Mouse (Mus musculus) kidney, embryonic 14.5 days (tissue): ENCODE results near the gene Ext2. TPM values are rescaled to one million over a fixed set of nuclear protein-coding genes. Genes with fewer than 3 reads are reported as not detected.

Source experiments
- ATAC-seq: fragments of 200-750 bp; cut with Nextera tagmentation; 2 replicates; pipeline ENCODE4 v1.8.0; 2017; ENCODE audit warnings: moderate number of reproducible peaks, mild to moderate bottlenecking, moderate TSS enrichment, moderate library complexity; ENCODE audit not compliant: low FRiP score, low TSS enrichment
- H3K27ac ChIP-seq: fragments of 300-500 bp; sonication (generic); 2 replicates; pipeline ENCODE4 v1.5.1; 2014; ENCODE audit warnings: low read depth, mild to moderate bottlenecking, low read length, moderate library complexity, mixed read lengths
- H3K27me3 ChIP-seq: fragments of 300-500 bp; sonication (generic); 2 replicates; pipeline ENCODE4 v1.6.1; 2014; ENCODE audit warnings: mild to moderate bottlenecking, low read length; ENCODE audit not compliant: control insufficient read depth, insufficient read depth
- H3K36me3 ChIP-seq: fragments of 300-500 bp; sonication (generic); 2 replicates; pipeline ENCODE4 v1.6.1; 2014; ENCODE audit warnings: low read length, mixed read lengths; ENCODE audit not compliant: control insufficient read depth, insufficient read depth
- H3K4me1 ChIP-seq: fragments of 300-500 bp; sonication (generic); 2 replicates; pipeline ENCODE4 v1.6.1; 2014; ENCODE audit warnings: low read length, mixed read lengths; ENCODE audit not compliant: control insufficient read depth, insufficient read depth
- H3K4me2 ChIP-seq: fragments of 300-500 bp; sonication (generic); replicated peaks from 2 replicates; pipeline ENCODE4 v1.6.1; 2014; ENCODE audit warnings: low read depth, mild to moderate bottlenecking, low read length
- H3K4me3 ChIP-seq: fragments of 300-500 bp; sonication (generic); 2 replicates; pipeline ENCODE4 v1.5.1; 2014; ENCODE audit warnings: mild to moderate bottlenecking, low read length
- H3K9ac ChIP-seq: fragments of 300-500 bp; sonication (generic); 2 replicates; pipeline ENCODE4 v1.6.1; 2014; ENCODE audit warnings: low read depth, mild to moderate bottlenecking, low read length, moderate library complexity
- H3K9me3 ChIP-seq: fragments of 300-500 bp; sonication (generic); 2 replicates; pipeline ENCODE4 v1.6.1; 2016; ENCODE audit warnings: low read length; ENCODE audit not compliant: control insufficient read depth
- WGBS: fragments of 180-500 bp; shearing (Covaris S2); extraction: QIAGEN DNeasy Blood & Tissue Kit; methylation state at CpG from one replicate; pipeline ENCODE4 v1.1.7; 2014; 5-methylcytosine and 5-hydroxymethylcytosine counted together
- polyA plus RNA-seq: library from polyadenylated mRNA; unstranded; fragments of >200 nt; fragmentation: Nextera tagmentation; extraction: Ambion mirVana; gene quantifications from 2 replicates; pipeline ENCODE4 v1.2.1, GENCODE M21; 2014

Ext2 gene
- polyA plus RNA-seq, 1 experiment from 2014 or later: 111 TPM

DNA sequence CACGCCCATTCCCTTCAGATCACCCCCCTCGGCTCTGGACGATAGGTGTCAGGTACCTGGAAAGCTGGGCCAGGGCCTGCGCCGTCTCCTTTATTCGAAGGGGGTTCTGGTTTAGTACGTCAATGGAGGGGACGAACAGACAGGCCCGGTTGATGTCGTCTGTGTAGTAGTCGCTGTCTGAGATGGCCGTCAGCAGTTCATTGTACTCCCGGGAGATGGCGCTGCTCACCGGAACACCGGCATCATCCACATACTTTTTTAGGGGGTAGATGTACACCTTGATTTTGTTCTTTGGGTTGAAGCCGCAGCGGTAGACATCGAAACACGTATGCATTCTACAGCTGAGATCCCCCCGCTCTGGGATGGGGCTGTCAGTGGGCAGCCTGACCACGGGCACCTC, 9.0 kb downstream of the Ext2 start:
- 90% methylated on average over 22 of the region's 22 CpGs for WGBS
- Histone ChIP-seq H3K9ac (no peak overlapping the region), H3K4me2 (no peak overlapping the region), H3K27me3 (no peaks in the 10 kb centered on the region), H3K9me3 (no peaks in the 10 kb centered on the region), H3K27ac (no peak overlapping the region), H3K4me1 (no peaks in the 10 kb centered on the region), H3K4me3 (no peak overlapping the region), H3K36me3 (peaks cover 33% of the 10 kb centered on the region)
- ATAC-seq: no peak

DNA sequence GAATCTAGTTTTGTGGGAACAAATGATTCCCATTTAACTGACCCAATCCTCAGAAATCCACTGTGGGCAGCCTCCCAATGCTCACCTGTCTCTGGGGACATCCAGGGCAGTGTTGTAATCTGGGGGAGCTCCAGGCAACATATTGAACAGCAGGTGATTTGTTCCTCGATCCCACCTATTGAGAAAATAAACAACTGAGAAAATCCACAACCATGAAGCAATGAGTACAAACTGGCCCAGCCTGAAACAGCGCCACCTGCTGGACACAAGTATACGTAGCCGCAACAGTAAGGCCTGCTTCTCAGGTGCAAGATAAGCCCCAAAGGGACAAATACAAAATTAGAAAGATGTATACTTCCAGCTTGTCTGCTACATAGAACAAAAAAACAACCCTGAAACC, 10.6 kb downstream of the Ext2 start:
- Histone ChIP-seq H3K27me3 (no peaks in the 10 kb centered on the region), H3K9ac (no peak overlapping the region), H3K9me3 (no peaks in the 10 kb centered on the region), H3K4me3 (no peak overlapping the region), H3K4me2 (no peak overlapping the region), H3K4me1 (no peaks in the 10 kb centered on the region), H3K36me3 (peaks cover 37% of the 10 kb centered on the region), H3K27ac (no peak overlapping the region)
- ATAC-seq: no peak
- 39% methylated on average over 4 of the region's 4 CpGs for WGBS

DNA sequence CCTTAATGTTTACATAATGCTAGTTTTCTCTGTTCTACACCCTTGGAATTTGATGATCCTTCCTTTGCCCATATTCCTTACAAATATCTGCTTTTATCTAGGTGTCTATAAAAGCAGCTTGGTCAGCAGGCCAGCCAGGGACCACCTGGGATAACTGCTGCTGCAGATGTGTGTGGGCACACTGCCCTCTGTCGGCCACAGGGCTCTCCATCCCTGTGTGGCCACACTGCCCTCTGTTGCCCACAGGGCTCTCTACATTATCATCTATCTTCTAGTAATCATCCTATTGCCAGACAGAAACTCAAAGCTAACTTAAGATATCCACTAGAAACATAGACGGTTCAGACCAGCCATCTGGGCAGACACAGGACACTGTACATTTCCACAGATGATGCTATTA, 12.4 kb downstream of the Ext2 start:
- ATAC-seq: peak; percentile 68; the same call in 1 of the 2 replicates
- Histone ChIP-seq H3K9me3 (no peaks in the 10 kb centered on the region), H3K27ac (no peak overlapping the region), H3K4me1 (no peaks in the 10 kb centered on the region), H3K4me3 (no peak overlapping the region), H3K4me2 (no peak overlapping the region), H3K9ac (no peak overlapping the region), H3K36me3 (peaks cover 53% of the 10 kb centered on the region), H3K27me3 (no peaks in the 10 kb centered on the region)
- 19% methylated on average over 2 of the region's 2 CpGs for WGBS

- H3K9ac ChIP-seq: no peak overlapping the region
- no peaks in the 10 kb centered on the region for H3K9me3 ChIP-seq
- no peak overlapping the region for H3K4me2 ChIP-seq
- H3K4me3 ChIP-seq: no peak overlapping the region
- no peak overlapping the region for H3K27ac ChIP-seq
- H3K4me1 ChIP-seq: no peaks in the 10 kb centered on the region
- peaks cover 52% of the 10 kb centered on the region for H3K36me3 ChIP-seq
- no peak for ATAC-seq
- 89% methylated on average over 5 of the region's 5 CpGs for WGBS
- no peaks in the 10 kb centered on the region for H3K27me3 ChIP-seq
These were observed 14.3 kb downstream of the Ext2 start for GRCm38 (mm10) chr2:93808071-93808470.

DNA sequence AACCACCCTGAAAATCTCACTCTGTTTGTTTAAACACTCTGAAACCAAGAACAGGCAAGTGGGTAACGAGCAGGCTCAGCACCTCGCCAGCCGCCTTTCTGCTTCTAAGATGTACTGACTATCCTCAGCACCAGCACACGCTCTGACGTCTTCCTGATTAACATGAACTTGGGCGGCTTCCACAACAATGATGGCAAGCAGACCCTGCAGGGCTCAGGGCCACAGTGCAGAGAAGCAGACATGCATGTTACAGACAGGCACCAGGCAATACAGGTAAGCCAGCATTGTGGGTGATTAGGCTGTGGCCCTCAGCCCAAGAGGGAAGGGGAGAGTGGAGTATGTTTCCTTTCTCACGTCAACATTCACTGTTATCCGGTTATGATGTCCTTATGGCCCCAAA, 14.9 kb downstream of the Ext2 start:
- Histone ChIP-seq H3K27me3 (no peaks in the 10 kb centered on the region), H3K4me2 (no peak overlapping the region), H3K36me3 (peaks cover 48% of the 10 kb centered on the region), H3K4me1 (no peaks in the 10 kb centered on the region), H3K9me3 (no peaks in the 10 kb centered on the region), H3K4me3 (no peak overlapping the region), H3K27ac (no peak overlapping the region), H3K9ac (no peak overlapping the region)
- ATAC-seq: no peak
- WGBS: 87% methylated on average over 8 of the region's 8 CpGs

- H3K9ac ChIP-seq: no peak overlapping the region
- no peaks in the 10 kb centered on the region for H3K27me3 ChIP-seq
- no peak overlapping the region for H3K4me2 ChIP-seq
- no peaks in the 10 kb centered on the region for H3K9me3 ChIP-seq
- no peak overlapping the region for H3K27ac ChIP-seq
- H3K36me3 ChIP-seq: peaks cover 44% of the 10 kb centered on the region
- no peak overlapping the region for H3K4me3 ChIP-seq
- no peaks in the 10 kb centered on the region for H3K4me1 ChIP-seq
- ATAC-seq: no peak
- 92% methylated on average over 6 of the region's 6 CpGs for WGBS
These were observed 15.7 kb downstream of the Ext2 start for GRCm38 (mm10) chr2:93806487-93807201.

DNA sequence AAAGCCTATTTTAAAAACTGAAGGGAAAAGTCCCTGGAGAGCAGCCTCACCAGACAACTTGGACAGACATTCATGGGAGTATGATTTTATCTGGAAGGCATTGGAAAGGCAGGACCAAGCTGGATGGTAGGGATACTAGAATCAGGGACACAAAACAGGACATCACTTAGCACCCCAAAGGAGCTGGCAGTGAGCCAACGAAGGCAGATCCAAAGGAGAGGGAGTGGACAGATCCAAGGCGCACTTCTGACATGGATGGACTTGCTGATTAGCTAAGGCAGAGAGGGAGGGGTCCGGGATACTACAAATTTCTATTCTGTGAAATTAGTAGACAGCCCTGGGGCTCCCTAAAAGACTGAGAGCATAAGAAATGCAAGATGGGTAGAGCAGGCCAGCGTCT, 16.8 kb downstream of the Ext2 start:
- WGBS: 86% methylated on average over 4 of the region's 4 CpGs
- Histone ChIP-seq H3K36me3 (peaks cover 36% of the 10 kb centered on the region), H3K27ac (no peak overlapping the region), H3K4me3 (no peak overlapping the region), H3K9me3 (no peaks in the 10 kb centered on the region), H3K27me3 (no peaks in the 10 kb centered on the region), H3K4me1 (no peaks in the 10 kb centered on the region), H3K9ac (no peak overlapping the region), H3K4me2 (no peak overlapping the region)
- ATAC-seq: no peak

- ATAC-seq: no peak
- H3K9me3 ChIP-seq: no peaks in the 10 kb centered on the region
- H3K36me3 ChIP-seq: peaks cover 32% of the 10 kb centered on the region
These were observed 17.3 kb downstream of the Ext2 start for GRCm38 (mm10) chr2:93805066-93805465.

DNA sequence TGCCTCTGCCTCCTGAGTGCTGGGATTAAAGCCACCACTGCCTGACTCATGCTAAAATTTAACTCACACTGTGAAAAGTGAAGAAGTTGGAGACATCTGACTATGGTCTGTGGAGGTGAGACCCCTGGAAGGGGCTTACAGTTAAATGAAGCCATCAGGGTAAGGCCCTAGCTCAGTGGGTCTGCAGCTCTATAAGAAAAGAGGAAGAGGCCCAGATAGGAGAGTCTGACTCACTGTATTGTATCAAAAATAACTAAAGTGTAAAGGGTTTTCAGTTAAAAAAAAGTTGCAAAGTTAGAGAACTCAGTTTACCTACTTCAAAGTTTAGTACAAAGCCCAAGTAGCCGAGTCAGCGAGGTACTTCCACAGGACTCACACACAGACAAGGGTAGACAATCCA, 19.4 kb downstream of the Ext2 start:
- Histone ChIP-seq H3K4me3 (no peak overlapping the region), H3K9me3 (no peaks in the 10 kb centered on the region), H3K27ac (no peak overlapping the region), H3K36me3 (peaks cover 26% of the 10 kb centered on the region), H3K4me2 (no peak overlapping the region), H3K9ac (no peak overlapping the region), H3K4me1 (no peaks in the 10 kb centered on the region), H3K27me3 (no peaks in the 10 kb centered on the region)
- no peak for ATAC-seq
- WGBS: 98% methylated on average over 2 of the region's 2 CpGs

More at GRCm38 (mm10) chr2:93805066-93805465, 17.3 kb downstream of the Ext2 start:
- Histone ChIP-seq H3K27ac (no peak overlapping the region), H3K4me1 (no peaks in the 10 kb centered on the region), H3K4me3 (no peak overlapping the region), H3K9ac (no peak overlapping the region), H3K27me3 (no peaks in the 10 kb centered on the region), H3K4me2 (no peak overlapping the region)
- 75% methylated on average over 5 of the region's 5 CpGs for WGBS
